Mouse (Mus musculus): ENCODE results near the gene Xylt2. TPM values are rescaled to one million over a fixed set of nuclear protein-coding genes. Genes with fewer than 3 reads are reported as not detected.
A peak's percentile ranks its signal among the peaks of the same experiment; 100 is the strongest.
"Not testable (repeated sequence)": the region's sequence is repeated elsewhere in the genome, so short reads cannot be mapped to it uniquely, and the experiment has no call there.

The Xylt2 gene
- total RNA-seq, 1 experiment from 2014 or later: 4.5 TPM

DNA sequence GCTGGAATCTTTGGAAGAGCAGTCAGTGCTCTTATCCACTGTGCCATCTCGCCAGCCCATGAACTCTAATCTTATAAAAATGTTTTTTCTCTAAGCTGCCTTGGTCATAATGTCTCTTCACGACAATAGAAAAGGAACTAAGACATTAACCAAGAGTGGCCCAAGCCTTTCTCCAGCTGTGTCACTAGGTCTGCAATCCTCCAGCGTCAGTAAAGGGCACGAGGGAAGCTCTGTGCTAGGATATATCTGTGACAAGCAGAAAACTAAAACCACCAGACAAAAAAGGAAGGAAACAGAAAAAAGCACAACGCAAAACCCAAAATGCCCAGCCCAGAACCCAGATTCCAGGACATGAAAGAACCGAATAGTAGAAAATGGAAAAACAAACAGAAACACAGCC, 9.9 kb upstream of the Xylt2 start:
- peak in 1 of 2 experiments; percentile 39; a peak in 1 of 4 replicates for ATAC-seq (replicated peaks in 1 of 2; ENCODE audit: insufficient read depth in 1 of 2, low FRiP score in 2 of 2, low TSS enrichment in 1 of 2, low read depth in 1 of 2, poor library complexity in 2 of 2, severe bottlenecking in 2 of 2)

- ATAC-seq (replicated peaks in 1 of 2; ENCODE audit: insufficient read depth in 1 of 2, low FRiP score in 2 of 2, low TSS enrichment in 1 of 2, low read depth in 1 of 2, poor library complexity in 2 of 2, severe bottlenecking in 2 of 2): no peak
These were observed 5.1 kb upstream of the Xylt2 start for GRCm38 (mm10) chr11:94682427-94682826.

- ATAC-seq (replicated peaks in 1 of 2; ENCODE audit: insufficient read depth in 1 of 2, low FRiP score in 2 of 2, low TSS enrichment in 1 of 2, low read depth in 1 of 2, poor library complexity in 2 of 2, severe bottlenecking in 2 of 2): no peak
These were observed 4.3 kb upstream of the Xylt2 start for GRCm38 (mm10) chr11:94681640-94682039.

GRCm38 (mm10) chr11:94680639-94681038, 3.3 kb upstream of the Xylt2 start:
- no peak for ATAC-seq (replicated peaks in 1 of 2; ENCODE audit: insufficient read depth in 1 of 2, low FRiP score in 2 of 2, low TSS enrichment in 1 of 2, low read depth in 1 of 2, poor library complexity in 2 of 2, severe bottlenecking in 2 of 2)

GRCm38 (mm10) chr11:94677607-94678145, 361 bp upstream of the Xylt2 start:
- ATAC-seq (replicated peaks in 1 of 2; ENCODE audit: insufficient read depth in 1 of 2, low FRiP score in 2 of 2, low TSS enrichment in 1 of 2, low read depth in 1 of 2, poor library complexity in 2 of 2, severe bottlenecking in 2 of 2): peak in 1 of 2 experiments; percentile 26; a peak in 1 of 4 replicates

DNA sequence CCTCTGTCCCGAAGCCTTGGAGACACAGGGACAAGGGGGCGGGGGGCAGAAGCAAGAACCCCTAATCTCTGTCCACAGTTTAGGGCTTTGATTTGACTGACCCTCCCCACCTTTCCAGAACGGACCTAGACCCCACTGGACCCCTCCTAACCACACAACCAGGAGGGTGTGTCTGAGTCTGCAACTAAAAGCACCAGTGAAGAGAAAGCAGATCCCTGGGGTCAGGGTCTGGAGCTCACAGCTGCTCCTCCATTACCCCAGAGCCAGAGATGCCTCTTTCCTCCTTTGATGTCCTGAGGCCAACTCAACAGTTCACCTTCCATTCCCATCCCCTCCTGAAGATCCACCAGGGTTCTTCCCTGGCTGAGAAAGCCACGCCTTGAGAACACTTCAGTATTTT, 1.0 kb downstream of the Xylt2 start:
- no peak for ATAC-seq (replicated peaks in 1 of 2; ENCODE audit: insufficient read depth in 1 of 2, low FRiP score in 2 of 2, low TSS enrichment in 1 of 2, low read depth in 1 of 2, poor library complexity in 2 of 2, severe bottlenecking in 2 of 2)

DNA sequence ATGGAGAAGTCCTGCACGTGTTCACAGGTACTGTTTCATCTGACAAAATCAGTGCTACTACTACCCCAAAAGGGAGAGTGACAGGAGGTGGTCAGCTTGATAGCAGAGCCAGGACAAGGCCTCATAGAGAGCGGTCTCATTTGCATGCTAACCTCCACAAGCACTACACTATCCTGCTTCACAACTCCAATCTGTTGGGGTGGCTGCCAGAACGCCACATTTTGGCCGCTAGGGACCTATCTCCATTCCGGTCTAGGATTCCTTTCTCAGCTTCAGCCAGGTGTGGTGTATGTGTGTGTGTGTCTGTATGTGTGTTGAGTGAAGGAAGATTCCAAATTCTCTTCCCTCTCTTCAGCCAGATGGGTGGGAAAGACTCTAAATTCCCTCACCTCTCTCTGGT, 1.9 kb downstream of the Xylt2 start:
- no peak for ATAC-seq (replicated peaks in 1 of 2; ENCODE audit: insufficient read depth in 1 of 2, low FRiP score in 2 of 2, low TSS enrichment in 1 of 2, low read depth in 1 of 2, poor library complexity in 2 of 2, severe bottlenecking in 2 of 2)

DNA sequence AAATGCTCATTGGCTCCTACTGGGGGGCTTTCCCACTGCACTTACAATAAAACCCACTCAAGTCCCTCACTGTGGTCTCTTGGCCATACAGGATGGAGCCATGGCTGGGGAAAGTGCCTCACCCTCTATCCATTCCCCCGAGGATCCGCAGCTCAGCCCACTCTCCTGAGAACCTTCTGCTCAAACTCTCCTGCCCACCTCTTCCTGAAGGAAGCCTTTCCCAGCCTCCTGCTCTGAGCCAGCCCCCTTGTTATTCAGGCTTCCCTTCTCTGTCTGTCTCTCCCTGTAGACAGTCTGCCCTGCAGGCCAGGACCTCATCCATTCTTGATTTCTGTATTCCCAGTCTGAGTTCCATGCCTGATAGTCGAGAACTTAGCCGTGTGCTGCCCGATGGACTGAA, 2.3 kb downstream of the Xylt2 start:
- no peak for ATAC-seq (replicated peaks in 1 of 2; ENCODE audit: insufficient read depth in 1 of 2, low FRiP score in 2 of 2, low TSS enrichment in 1 of 2, low read depth in 1 of 2, poor library complexity in 2 of 2, severe bottlenecking in 2 of 2)

DNA sequence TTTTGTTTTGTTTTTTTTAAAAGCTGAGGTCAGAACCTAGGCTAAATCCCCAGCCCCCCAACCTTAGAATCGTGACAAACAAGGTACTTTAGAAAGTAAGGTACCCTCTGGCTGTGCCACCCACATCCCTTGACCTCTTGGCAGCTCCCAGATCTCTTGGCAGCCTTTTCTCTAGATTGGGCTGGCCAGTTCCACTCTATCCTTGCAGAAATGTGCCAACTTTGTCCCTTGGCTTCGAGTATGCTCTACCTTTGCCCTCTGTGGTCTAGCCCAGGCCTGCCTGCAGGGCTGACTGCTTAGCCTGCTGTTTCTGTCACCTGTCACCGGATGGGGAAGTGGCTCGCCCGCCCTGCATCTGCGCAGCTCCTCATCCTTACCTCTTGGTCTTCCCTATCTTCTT, 12.0 kb downstream of the Xylt2 start:
- no peak for ATAC-seq (replicated peaks in 1 of 2; ENCODE audit: insufficient read depth in 1 of 2, low FRiP score in 2 of 2, low TSS enrichment in 1 of 2, low read depth in 1 of 2, poor library complexity in 2 of 2, severe bottlenecking in 2 of 2)

- ATAC-seq (replicated peaks in 1 of 2; ENCODE audit: insufficient read depth in 1 of 2, low FRiP score in 2 of 2, low TSS enrichment in 1 of 2, low read depth in 1 of 2, poor library complexity in 2 of 2, severe bottlenecking in 2 of 2): no peak
These were observed 16.0 kb downstream of the Xylt2 start for GRCm38 (mm10) chr11:94661344-94661743.

GRCm38 (mm10) chr11:94653663-94654436, 23.5 kb downstream of the Xylt2 start, which contains the start of the genes Mrpl27 and Eme1:
Gene Mrpl27, plus strand, starts transcription at chr11:94653767.
Gene Eme1, minus strand, starts transcription at chr11:94653964.
- peak; percentile 91 to 93 for ATAC-seq (replicated peaks in 1 of 2; ENCODE audit: insufficient read depth in 1 of 2, low FRiP score in 2 of 2, low TSS enrichment in 1 of 2, low read depth in 1 of 2, poor library complexity in 2 of 2, severe bottlenecking in 2 of 2)

GRCm38 (mm10) chr11:94652973-94653372, 24.3 kb downstream of the Xylt2 start:
- no peak for ATAC-seq (replicated peaks in 1 of 2; ENCODE audit: insufficient read depth in 1 of 2, low FRiP score in 2 of 2, low TSS enrichment in 1 of 2, low read depth in 1 of 2, poor library complexity in 2 of 2, severe bottlenecking in 2 of 2)

DNA sequence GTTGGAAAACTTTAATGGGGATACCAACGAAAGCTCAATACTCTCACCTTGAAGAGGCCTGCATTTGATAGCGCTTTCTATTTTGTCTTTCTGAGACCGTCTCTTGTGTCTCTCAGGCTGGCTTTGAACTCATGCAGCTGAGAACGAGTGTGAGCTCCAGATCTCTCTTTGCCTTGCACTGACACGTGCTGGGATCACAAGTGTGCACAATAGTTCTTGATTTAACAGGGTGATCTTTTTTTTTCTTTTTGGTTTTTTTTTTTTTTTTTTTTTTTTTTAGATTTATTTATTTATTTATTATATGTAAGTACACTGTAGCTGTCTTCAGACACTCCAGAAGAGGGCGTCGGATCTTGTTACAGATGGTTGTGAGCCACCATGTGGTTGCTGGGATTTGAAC, 26.1 kb downstream of the Xylt2 start:
- not testable (repeated sequence) for ATAC-seq (replicated peaks in 1 of 2; ENCODE audit: insufficient read depth in 1 of 2, low FRiP score in 2 of 2, low TSS enrichment in 1 of 2, low read depth in 1 of 2, poor library complexity in 2 of 2, severe bottlenecking in 2 of 2)

- ATAC-seq (replicated peaks in 1 of 2; ENCODE audit: insufficient read depth in 1 of 2, low FRiP score in 2 of 2, low TSS enrichment in 1 of 2, low read depth in 1 of 2, poor library complexity in 2 of 2, severe bottlenecking in 2 of 2): no peak
These were observed 30.9 kb downstream of the Xylt2 start for GRCm38 (mm10) chr11:94646457-94646856.

- ATAC-seq (replicated peaks in 1 of 2; ENCODE audit: insufficient read depth in 1 of 2, low FRiP score in 2 of 2, low TSS enrichment in 1 of 2, low read depth in 1 of 2, poor library complexity in 2 of 2, severe bottlenecking in 2 of 2): no peak
These were observed 32.7 kb downstream of the Xylt2 start for GRCm38 (mm10) chr11:94644461-94645219.

GRCm38 (mm10) chr11:94634431-94634830, 42.9 kb downstream of the Xylt2 start:
- ATAC-seq (replicated peaks in 1 of 2; ENCODE audit: insufficient read depth in 1 of 2, low FRiP score in 2 of 2, low TSS enrichment in 1 of 2, low read depth in 1 of 2, poor library complexity in 2 of 2, severe bottlenecking in 2 of 2): no peak

DNA sequence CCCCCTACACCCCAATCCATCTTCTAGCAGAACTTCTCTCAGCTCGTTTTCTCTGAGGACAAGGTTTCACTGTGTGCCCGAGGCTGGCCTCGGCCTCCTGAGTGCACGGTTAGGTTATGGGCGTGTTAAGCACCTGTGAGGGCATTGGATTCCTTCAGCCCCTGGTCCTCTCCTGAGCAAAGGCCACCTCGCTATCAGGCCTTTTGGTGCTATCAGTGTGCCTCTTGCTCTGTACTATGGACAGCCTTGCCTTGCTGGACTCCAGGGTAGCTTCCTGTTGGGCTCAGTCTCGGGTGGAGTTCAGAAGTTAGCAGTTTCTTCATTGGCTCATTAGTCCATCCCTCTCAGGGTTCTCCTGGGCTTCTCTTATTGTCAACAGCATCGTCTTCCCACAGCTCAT, 44.3 kb downstream of the Xylt2 start:
- ATAC-seq (replicated peaks in 1 of 2; ENCODE audit: insufficient read depth in 1 of 2, low FRiP score in 2 of 2, low TSS enrichment in 1 of 2, low read depth in 1 of 2, poor library complexity in 2 of 2, severe bottlenecking in 2 of 2): no peak

- ATAC-seq (replicated peaks in 1 of 2; ENCODE audit: insufficient read depth in 1 of 2, low FRiP score in 2 of 2, low TSS enrichment in 1 of 2, low read depth in 1 of 2, poor library complexity in 2 of 2, severe bottlenecking in 2 of 2): no peak
These were observed 45.3 kb downstream of the Xylt2 start for GRCm38 (mm10) chr11:94631969-94632368.
